Mouse (Mus musculus) heart, postnatal 0 days (tissue): Measurements from ENCODE around the gene Hoxb4. TPM values are rescaled to one million over a fixed set of nuclear protein-coding genes. Genes with fewer than 3 reads are reported as not detected.

ENCODE experiments used
- ATAC-seq: fragments of 200-750 bp; cut with Nextera tagmentation; 2 replicates; pipeline ENCODE4 v1.8.0; 2017; ENCODE audit warnings: low read depth, moderate number of reproducible peaks, moderate library complexity; ENCODE audit not compliant: insufficient read depth
- DNase-seq: peaks from one replicate; pipeline ENCODE4 v3.0.0-alpha.2; 2016; ENCODE audit warnings: low spot score
- H3K27ac ChIP-seq: fragments of 300-500 bp; sonication (generic); 2 replicates; pipeline ENCODE4 v1.5.1; 2014; ENCODE audit warnings: low read depth, mild to moderate bottlenecking
- H3K27me3 ChIP-seq: fragments of 300-500 bp; sonication (generic); 2 replicates; pipeline ENCODE4 v1.6.1; 2014; ENCODE audit warnings: low read length, mixed read lengths; ENCODE audit not compliant: control insufficient read depth, insufficient read depth
- H3K36me3 ChIP-seq: fragments of 300-500 bp; sonication (generic); replicated peaks from 2 replicates; pipeline ENCODE4 v1.6.1; 2014; ENCODE audit warnings: low read length, mixed read lengths; ENCODE audit not compliant: control insufficient read depth, insufficient read depth
- H3K4me1 ChIP-seq: fragments of 300-500 bp; sonication (generic); 2 replicates; pipeline ENCODE4 v1.6.1; 2014; ENCODE audit warnings: antibody characterized with exemption; ENCODE audit not compliant: control insufficient read depth, insufficient read depth
- H3K4me2 ChIP-seq: fragments of 300-500 bp; sonication (generic); 2 replicates; pipeline ENCODE4 v1.6.1; 2014; ENCODE audit warnings: low read depth, mild to moderate bottlenecking, low read length, moderate library complexity
- H3K4me3 ChIP-seq: fragments of 300-500 bp; sonication (generic); 2 replicates; pipeline ENCODE4 v1.5.1; 2014; ENCODE audit warnings: low read depth, low read length
- H3K9ac ChIP-seq: fragments of 300-500 bp; sonication (generic); replicated peaks from 2 replicates; pipeline ENCODE4 v1.6.1; 2014; ENCODE audit warnings: low read depth, low read length, mixed read lengths
- H3K9me3 ChIP-seq: fragments of 300-500 bp; sonication (generic); replicated peaks from 2 replicates; pipeline ENCODE4 v1.6.1; 2016; ENCODE audit warnings: low read length; ENCODE audit not compliant: control insufficient read depth
- CTCF ChIP-seq: IDR thresholded peaks from 2 replicates; pipeline ENCODE4 v1.5.1; 2016; ENCODE audit warnings: antibody characterized with exemption, control low read depth, low read depth
- EP300 ChIP-seq: IDR thresholded peaks from 2 replicates; pipeline ENCODE4 v1.6.1; 2016; ENCODE audit warnings: antibody characterized with exemption, low read depth
- WGBS: fragments of 180-500 bp; shearing (Covaris S2); extraction: QIAGEN DNeasy Blood & Tissue Kit; methylation state at CpG from one replicate; pipeline ENCODE4 v1.1.7; 2014; 5-methylcytosine and 5-hydroxymethylcytosine counted together
- polyA plus RNA-seq: library from polyadenylated mRNA; unstranded; fragments of >200 nt; fragmentation: Nextera tagmentation; extraction: Ambion mirVana; gene quantifications from 2 replicates; pipeline ENCODE4 v1.2.1, GENCODE M21; 2015
- total RNA-seq: library from RNA; depleted of rRNA; stranded (reverse); fragments of >200 nt; gene quantifications from 2 replicates; pipeline ENCODE4 v1.2.3, GENCODE M21; 2014; ENCODE audit warnings: low replicate concordance

Gene Hoxb4
- total and polyA plus RNA-seq, 2 experiments from 2014 or later, result 0.19 to 2.3 TPM

GRCm38 (mm10) chr11:96327122-96327521 lies 9.1 kb downstream of the Hoxb4 start:
- Histone ChIP-seq H3K27ac (no peak overlapping the region), H3K4me2 (no peak overlapping the region)
- WGBS, result 25% methylated on average over 7 of the region's 7 CpGs

GRCm38 (mm10) chr11:96327750-96328149 lies 9.7 kb downstream of the Hoxb4 start:
- H3K4me3 ChIP-seq, result no peak overlapping the region
- no peak overlapping the region for H3K4me2 ChIP-seq
- no peaks in the 10 kb centered on the region for H3K36me3 ChIP-seq
- no peak for TF ChIP-seq CTCF
- no peak for TF ChIP-seq EP300
- H3K27me3 ChIP-seq, result peaks cover 100% of the 10 kb centered on the region
- no peaks in the 10 kb centered on the region for H3K9me3 ChIP-seq
- 10% methylated on average over 5 of the region's 5 CpGs for WGBS
- no peak overlapping the region for H3K27ac ChIP-seq
- DNase-seq (no peak), ATAC-seq (no peak)
- no peaks in the 10 kb centered on the region for H3K4me1 ChIP-seq
- no peak overlapping the region for H3K9ac ChIP-seq

More at GRCm38 (mm10) chr11:96327122-96327521, 9.1 kb downstream of the Hoxb4 start:
- Histone ChIP-seq H3K27me3 (peaks cover 100% of the 10 kb centered on the region), H3K9ac (no peak overlapping the region), H3K9me3 (no peaks in the 10 kb centered on the region), H3K36me3 (no peaks in the 10 kb centered on the region), H3K4me1 (no peaks in the 10 kb centered on the region), H3K4me3 (no peak overlapping the region)
- DNase-seq, result no peak
- no peak for ATAC-seq
- TF ChIP-seq CTCF, result no peak
- no peak for TF ChIP-seq EP300

GRCm38 (mm10) chr11:96328605-96329004 lies 10.5 kb downstream of the Hoxb4 start:
- peaks cover 100% of the 10 kb centered on the region for H3K27me3 ChIP-seq

GRCm38 (mm10) chr11:96332105-96332504 lies 14.0 kb downstream of the Hoxb4 start:
- Histone ChIP-seq H3K4me3 (no peak overlapping the region), H3K27me3 (peaks cover 100% of the 10 kb centered on the region)

More at GRCm38 (mm10) chr11:96328605-96329004, 10.5 kb downstream of the Hoxb4 start:
- H3K9me3 ChIP-seq, result no peaks in the 10 kb centered on the region
- no peaks in the 10 kb centered on the region for H3K36me3 ChIP-seq
- H3K4me1 ChIP-seq, result no peaks in the 10 kb centered on the region
- no peak overlapping the region for H3K4me3 ChIP-seq
- ATAC-seq, result no peak
- no peak for DNase-seq
- TF ChIP-seq CTCF, result no peak
- H3K9ac ChIP-seq, result no peak overlapping the region
- 16% methylated on average over 8 of the region's 8 CpGs for WGBS
- no peak overlapping the region for H3K27ac ChIP-seq
- H3K4me2 ChIP-seq, result no peak overlapping the region

GRCm38 (mm10) chr11:96332618-96333032 lies 14.6 kb downstream of the Hoxb4 start:
- peak overlapping the region; percentile 30 for H3K4me3 ChIP-seq
- H3K36me3 ChIP-seq, result no peaks in the 10 kb centered on the region
- WGBS, result 3% methylated on average over 34 of the region's 35 CpGs
- DNase-seq, result no peak
- no peak for ATAC-seq
- no peak overlapping the region for H3K27ac ChIP-seq
- no peaks in the 10 kb centered on the region for H3K4me1 ChIP-seq
- no peak for TF ChIP-seq CTCF
- peak overlapping the region; percentile 45 for H3K9ac ChIP-seq
- H3K27me3 ChIP-seq, result peaks cover 98% of the 10 kb centered on the region
- H3K4me2 ChIP-seq, result peak overlapping the region; percentile 50
- H3K9me3 ChIP-seq, result no peaks in the 10 kb centered on the region

More at GRCm38 (mm10) chr11:96332105-96332504, 14.0 kb downstream of the Hoxb4 start:
- H3K4me1 ChIP-seq, result no peaks in the 10 kb centered on the region
- ATAC-seq, result no peak
- WGBS, result 4% methylated on average over 8 of the region's 8 CpGs
- DNase-seq, result no peak
- TF ChIP-seq CTCF (no peak), EP300 (no peak)
- no peak overlapping the region for H3K9ac ChIP-seq
- H3K27ac ChIP-seq, result no peak overlapping the region
- peak overlapping the region; percentile 50; the same call in 1 of the 2 replicates for H3K4me2 ChIP-seq
- no peaks in the 10 kb centered on the region for H3K9me3 ChIP-seq
- H3K36me3 ChIP-seq, result no peaks in the 10 kb centered on the region
